Mouse (Mus musculus) stomach, embryonic 16.5 days (tissue): Measurements from ENCODE around the gene Cdca4. TPM values are rescaled to one million over a fixed set of nuclear protein-coding genes. Genes with fewer than 3 reads are reported as not detected.

Source experiments
- ATAC-seq: fragments of 200-750 bp; cut with Nextera tagmentation; 2 replicates; pipeline ENCODE4 v1.8.0; 2017; ENCODE audit warnings: moderate number of reproducible peaks, moderate TSS enrichment; ENCODE audit not compliant: insufficient read depth, low FRiP score
- H3K27ac ChIP-seq: fragments of 300-500 bp; sonication (generic); 2 replicates; pipeline ENCODE4 v1.5.1; 2014; ENCODE audit warnings: low read length
- H3K27me3 ChIP-seq: fragments of 300-500 bp; sonication (generic); 2 replicates; pipeline ENCODE4 v1.6.1; 2014; ENCODE audit warnings: low read length, control low read depth, mixed read lengths; ENCODE audit not compliant: control insufficient read depth, insufficient read depth
- H3K36me3 ChIP-seq: fragments of 300-500 bp; sonication (generic); 2 replicates; pipeline ENCODE4 v1.6.1; 2014; ENCODE audit warnings: low read length; ENCODE audit not compliant: control insufficient read depth, insufficient read depth
- H3K4me1 ChIP-seq: fragments of 300-500 bp; sonication (generic); 2 replicates; pipeline ENCODE4 v1.6.1; 2014; ENCODE audit warnings: low read length, control low read depth, mixed read lengths; ENCODE audit not compliant: control insufficient read depth, insufficient read depth
- H3K4me2 ChIP-seq: fragments of 300-500 bp; sonication (generic); 2 replicates; pipeline ENCODE4 v1.6.1; 2014; ENCODE audit warnings: low read depth, low read length, mixed read lengths
- H3K4me3 ChIP-seq: fragments of 300-500 bp; sonication (generic); replicated peaks from 2 replicates; pipeline ENCODE4 v1.5.1; 2014; ENCODE audit warnings: mild to moderate bottlenecking, low read length
- H3K9ac ChIP-seq: fragments of 300-500 bp; sonication (generic); 2 replicates; pipeline ENCODE4 v1.6.1; 2014; ENCODE audit warnings: low read length
- H3K9me3 ChIP-seq: fragments of 300-500 bp; sonication (generic); replicated peaks from 2 replicates; pipeline ENCODE4 v1.6.1; 2016; ENCODE audit warnings: low read length, control low read depth; ENCODE audit not compliant: control insufficient read depth
- WGBS: fragments of 180-500 bp; shearing (Covaris S2); extraction: QIAGEN DNeasy Blood & Tissue Kit; methylation state at CpG from one replicate; pipeline ENCODE4 v1.1.7; 2014; 5-methylcytosine and 5-hydroxymethylcytosine counted together
- polyA plus RNA-seq: library from polyadenylated mRNA; unstranded; fragments of >200 nt; fragmentation: Nextera tagmentation; extraction: Ambion mirVana; gene quantifications from 2 replicates; pipeline ENCODE4 v1.2.1, GENCODE M21; 2015

Gene Cdca4
- polyA plus RNA-seq, 1 experiment from 2014 or later: 87.9 TPM

- Histone ChIP-seq H3K36me3 (no peaks in the 10 kb centered on the region), H3K9ac (no peak overlapping the region), H3K27me3 (no peaks in the 10 kb centered on the region), H3K4me3 (no peak overlapping the region), H3K9me3 (no peaks in the 10 kb centered on the region), H3K4me1 (no peaks in the 10 kb centered on the region), H3K4me2 (no peak overlapping the region), H3K27ac (no peak overlapping the region)
- 50% methylated on average over 7 of the region's 7 CpGs for WGBS
- no peak for ATAC-seq
Observed at GRCm38 (mm10) chr12:112860765-112861164, 31.5 kb upstream of the Cdca4 start.

- no peaks in the 10 kb centered on the region for H3K4me1 ChIP-seq
- 65% methylated on average over 8 of the region's 8 CpGs for WGBS
- no peaks in the 10 kb centered on the region for H3K36me3 ChIP-seq
- H3K27me3 ChIP-seq: no peaks in the 10 kb centered on the region
- H3K9me3 ChIP-seq: no peaks in the 10 kb centered on the region
- no peak overlapping the region for H3K27ac ChIP-seq
- H3K4me2 ChIP-seq: no peak overlapping the region
- H3K4me3 ChIP-seq: no peak overlapping the region
- no peak overlapping the region for H3K9ac ChIP-seq
- ATAC-seq: no peak
Observed at GRCm38 (mm10) chr12:112859930-112860329, 30.7 kb upstream of the Cdca4 start.

DNA sequence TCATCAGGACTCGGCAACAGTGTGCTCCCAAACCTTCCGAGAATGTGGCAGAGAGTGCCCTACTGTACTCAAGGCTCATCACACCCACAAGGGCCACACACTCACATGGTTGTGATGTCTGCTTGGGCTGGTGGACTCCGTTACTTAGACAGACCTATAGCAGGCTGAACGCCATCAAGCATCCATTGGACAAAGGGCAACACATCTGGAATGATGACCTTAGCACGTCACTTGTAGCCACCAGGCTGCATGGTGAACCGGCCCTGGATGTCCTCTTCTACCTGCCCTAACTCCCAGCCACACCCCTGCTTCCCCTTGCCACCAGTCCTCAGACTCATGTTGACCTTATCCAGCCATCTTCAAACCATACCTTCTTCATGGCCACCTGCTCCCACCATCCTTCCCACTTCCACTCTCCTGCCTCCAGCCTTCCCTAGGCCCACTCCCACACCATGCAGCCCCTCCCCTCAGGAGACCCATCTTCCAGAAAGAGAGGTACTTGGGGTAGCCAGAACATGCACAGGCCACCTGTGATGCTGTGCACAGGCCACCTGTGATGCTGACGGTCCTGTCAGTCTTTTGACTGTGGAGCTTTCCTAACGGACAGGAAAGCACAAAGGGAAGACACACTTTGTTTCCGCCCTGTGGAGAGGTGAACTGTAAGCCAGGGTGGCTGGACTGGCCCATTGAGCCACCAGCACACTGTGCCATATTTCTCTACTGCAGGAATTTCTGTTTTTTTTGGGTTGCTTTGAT, 29.5 kb upstream of the Cdca4 start:
- Histone ChIP-seq H3K4me3 (no peak overlapping the region), H3K4me1 (no peaks in the 10 kb centered on the region), H3K27me3 (no peaks in the 10 kb centered on the region), H3K4me2 (no peak overlapping the region), H3K9me3 (no peaks in the 10 kb centered on the region), H3K27ac (no peak overlapping the region), H3K36me3 (no peaks in the 10 kb centered on the region), H3K9ac (no peak overlapping the region)
- WGBS: 85% methylated on average over 9 of the region's 9 CpGs
- no peak for ATAC-seq

- H3K4me3 ChIP-seq: no peak overlapping the region
- 65% methylated on average over 9 of the region's 9 CpGs for WGBS
- no peaks in the 10 kb centered on the region for H3K4me1 ChIP-seq
- H3K27ac ChIP-seq: no peak overlapping the region
- no peaks in the 10 kb centered on the region for H3K27me3 ChIP-seq
- H3K9ac ChIP-seq: no peak overlapping the region
- no peak overlapping the region for H3K4me2 ChIP-seq
- H3K9me3 ChIP-seq: no peaks in the 10 kb centered on the region
- no peaks in the 10 kb centered on the region for H3K36me3 ChIP-seq
- ATAC-seq: no peak
Observed at GRCm38 (mm10) chr12:112857021-112857925, 28.1 kb upstream of the Cdca4 start.

DNA sequence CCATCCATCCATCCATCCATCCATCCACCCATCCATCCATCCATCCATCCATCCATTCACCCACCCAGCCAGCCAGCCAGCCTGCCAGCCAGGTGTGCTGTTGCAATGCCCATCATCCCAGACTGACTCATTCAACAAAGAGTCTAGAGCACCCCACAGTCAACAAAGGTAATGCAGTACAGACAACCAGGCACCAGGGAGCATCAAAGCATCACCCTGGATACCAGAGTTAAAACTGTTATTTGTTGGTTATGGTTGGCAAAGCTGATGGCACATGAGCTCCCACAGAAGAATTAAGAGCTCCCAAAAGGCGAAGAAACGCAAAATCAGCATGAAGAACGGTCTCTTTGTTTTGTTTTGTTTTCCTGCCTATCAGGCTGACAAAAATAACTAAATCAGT, 27.1 kb upstream of the Cdca4 start:
- H3K36me3 ChIP-seq: no peaks in the 10 kb centered on the region
- H3K4me1 ChIP-seq: no peaks in the 10 kb centered on the region
- H3K27ac ChIP-seq: no peak overlapping the region
- no peaks in the 10 kb centered on the region for H3K27me3 ChIP-seq
- no peak overlapping the region for H3K9ac ChIP-seq
- no peak overlapping the region for H3K4me3 ChIP-seq
- no peak overlapping the region for H3K4me2 ChIP-seq
- H3K9me3 ChIP-seq: no peaks in the 10 kb centered on the region
- no peak for ATAC-seq
- 86% methylated on average over 3 of the region's 3 CpGs for WGBS

- ATAC-seq: no peak
- WGBS: 63% methylated on average over 7 of the region's 7 CpGs
- H3K4me1 ChIP-seq: no peaks in the 10 kb centered on the region
- H3K36me3 ChIP-seq: no peaks in the 10 kb centered on the region
- no peak overlapping the region for H3K4me2 ChIP-seq
- peak overlapping the region; percentile 11; the same call in 1 of the 2 replicates for H3K9ac ChIP-seq
- H3K27me3 ChIP-seq: no peaks in the 10 kb centered on the region
- H3K27ac ChIP-seq: no peak overlapping the region
- H3K4me3 ChIP-seq: no peak overlapping the region
- no peaks in the 10 kb centered on the region for H3K9me3 ChIP-seq
Observed at GRCm38 (mm10) chr12:112854610-112855333, 25.5 kb upstream of the Cdca4 start.

DNA sequence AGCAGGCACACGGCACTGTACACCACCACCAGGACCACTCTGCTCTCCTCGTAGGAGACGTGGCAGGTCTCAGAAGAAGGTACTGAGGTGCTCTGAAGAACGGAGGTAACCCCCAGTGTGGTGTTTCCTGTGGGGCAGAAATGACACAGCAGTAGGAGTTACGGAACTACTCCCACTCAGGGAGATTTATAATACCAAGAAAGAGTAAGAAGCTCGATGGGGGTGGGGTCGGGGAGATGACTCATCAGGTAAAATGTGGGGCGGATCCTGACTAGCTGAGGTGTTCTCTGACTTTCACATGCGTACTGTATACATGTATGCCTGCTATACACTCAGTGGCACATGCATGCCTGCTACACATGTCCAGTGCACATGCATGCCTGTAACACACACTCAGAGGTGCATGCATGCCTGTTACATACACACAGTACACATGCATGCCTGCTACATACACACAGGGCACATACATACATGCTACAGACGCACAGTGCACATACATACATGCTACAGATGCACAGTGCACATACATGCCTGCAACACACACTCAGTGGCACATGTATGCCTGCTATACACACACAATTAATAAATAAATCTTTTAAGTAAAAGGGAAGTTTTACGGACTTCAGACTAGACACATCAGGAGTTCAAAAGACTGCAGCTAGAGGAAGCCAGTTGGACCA, 24.0 kb upstream of the Cdca4 start:
- Histone ChIP-seq H3K36me3 (no peaks in the 10 kb centered on the region), H3K9ac (no peak overlapping the region), H3K4me3 (no peak overlapping the region), H3K27me3 (no peaks in the 10 kb centered on the region), H3K9me3 (no peaks in the 10 kb centered on the region), H3K27ac (no peak overlapping the region), H3K4me1 (no peaks in the 10 kb centered on the region), H3K4me2 (no peak overlapping the region)
- 65% methylated on average over 11 of the region's 11 CpGs for WGBS
- no peak for ATAC-seq

GRCm38 (mm10) chr12:112851116-112851515, 21.9 kb upstream of the Cdca4 start:
- Histone ChIP-seq H3K27ac (peak overlapping the region; percentile 13; the same call in 1 of the 2 replicates), H3K9ac (no peak overlapping the region), H3K9me3 (no peaks in the 10 kb centered on the region), H3K4me2 (peak overlapping the region; percentile 24; the same call in 1 of the 2 replicates), H3K4me1 (no peaks in the 10 kb centered on the region), H3K27me3 (no peaks in the 10 kb centered on the region), H3K4me3 (no peak overlapping the region), H3K36me3 (no peaks in the 10 kb centered on the region)
- 41% methylated on average over 8 of the region's 8 CpGs for WGBS
- 0 out of 2 replicates have a peak, but pooled peaks have one; percentile 15 for ATAC-seq
